Mouse (Mus musculus): Measurements from ENCODE around the gene Knstrn. TPM values are rescaled to one million over a fixed set of nuclear protein-coding genes. Genes with fewer than 3 reads are reported as not detected.

Gene Knstrn
- total RNA-seq, 2 experiments from 2014 or later = 0.75 to 1.0 TPM

- no peak overlapping the region for H3K27ac ChIP-seq
- no peak overlapping the region for H3K4me3 ChIP-seq
- DNase-seq (ENCODE audit: extremely low spot score in 1 of 2, low spot score in 2 of 2) = no peak
- intact Hi-C loops (cut with DNase I) = no loop called here
- TF ChIP-seq CTCF (IDR thresholded peaks at IDR 0.05) = no peak
Measured at GRCm38 (mm10) chr2:118873890-118874430, 60.2 kb downstream of the Knstrn start.

DNA sequence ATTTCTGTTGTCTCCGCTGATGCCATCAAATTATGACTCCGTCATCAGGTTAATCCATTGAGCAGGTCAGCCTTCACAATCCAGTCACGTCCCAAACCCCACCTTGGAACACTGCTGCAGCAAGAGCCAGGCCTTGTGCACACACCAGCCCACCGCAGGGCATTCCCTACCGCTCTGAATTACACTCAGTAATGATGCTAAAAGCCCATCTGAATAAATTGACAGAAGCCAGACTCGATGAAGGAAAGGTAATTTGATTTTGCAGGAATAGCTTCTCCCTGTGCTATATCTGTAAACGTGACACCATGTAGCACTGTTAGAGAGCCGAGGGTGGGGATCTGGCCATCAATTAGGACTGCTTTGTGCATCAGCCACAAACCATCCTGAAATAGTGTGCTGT lies 61.5 kb downstream of the Knstrn start:
- H3K27ac ChIP-seq = no peak overlapping the region
- no peak overlapping the region for H3K4me3 ChIP-seq
- TF ChIP-seq CTCF (IDR thresholded peaks at IDR 0.05) = no peak
- intact Hi-C loops (cut with DNase I) = no loop called here
- no peak for DNase-seq (ENCODE audit: extremely low spot score in 1 of 2, low spot score in 2 of 2)

GRCm38 (mm10) chr2:118876453-118876852 lies 62.6 kb downstream of the Knstrn start:
- no peak for DNase-seq (ENCODE audit: extremely low spot score in 1 of 2, low spot score in 2 of 2)
- intact Hi-C loops (cut with DNase I) = no loop called here
- no peak for TF ChIP-seq CTCF (IDR thresholded peaks at IDR 0.05)
- H3K27ac ChIP-seq = no peak overlapping the region
- no peak overlapping the region for H3K4me3 ChIP-seq

GRCm38 (mm10) chr2:118881019-118881418 lies 67.2 kb downstream of the Knstrn start:
- TF ChIP-seq CTCF (IDR thresholded peaks at IDR 0.05) = no peak
- DNase-seq (ENCODE audit: extremely low spot score in 1 of 2, low spot score in 2 of 2) = no peak
- Histone ChIP-seq H3K27ac (no peak overlapping the region), H3K4me3 (no peak overlapping the region)
- intact Hi-C loops (cut with DNase I) = loop anchor here (5.0 kb wide), 3 partner anchors 119 to 619 kb away; partner anchors contain the start of gene Ccdc9b

DNA sequence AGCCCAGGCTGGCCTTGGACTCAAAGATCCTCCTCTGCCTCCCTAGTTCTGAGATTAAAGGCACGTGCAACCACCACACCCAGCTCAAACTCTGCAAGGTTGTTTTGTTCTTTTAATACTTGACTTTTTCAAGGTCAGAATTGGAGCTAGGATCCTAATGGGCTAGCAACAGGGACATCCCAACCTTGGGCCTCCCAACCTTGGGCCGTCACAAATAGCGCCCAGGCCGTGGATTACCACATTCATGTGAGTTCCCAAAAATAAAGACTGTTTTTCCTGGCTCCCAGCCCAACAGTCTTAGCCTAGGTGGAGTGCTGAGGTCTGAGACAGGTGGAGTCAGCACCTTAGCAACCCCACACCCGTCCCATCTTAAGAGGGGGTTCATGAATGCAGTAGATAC lies 68.2 kb downstream of the Knstrn start:
- TF ChIP-seq CTCF (IDR thresholded peaks at IDR 0.05) = no peak

DNA sequence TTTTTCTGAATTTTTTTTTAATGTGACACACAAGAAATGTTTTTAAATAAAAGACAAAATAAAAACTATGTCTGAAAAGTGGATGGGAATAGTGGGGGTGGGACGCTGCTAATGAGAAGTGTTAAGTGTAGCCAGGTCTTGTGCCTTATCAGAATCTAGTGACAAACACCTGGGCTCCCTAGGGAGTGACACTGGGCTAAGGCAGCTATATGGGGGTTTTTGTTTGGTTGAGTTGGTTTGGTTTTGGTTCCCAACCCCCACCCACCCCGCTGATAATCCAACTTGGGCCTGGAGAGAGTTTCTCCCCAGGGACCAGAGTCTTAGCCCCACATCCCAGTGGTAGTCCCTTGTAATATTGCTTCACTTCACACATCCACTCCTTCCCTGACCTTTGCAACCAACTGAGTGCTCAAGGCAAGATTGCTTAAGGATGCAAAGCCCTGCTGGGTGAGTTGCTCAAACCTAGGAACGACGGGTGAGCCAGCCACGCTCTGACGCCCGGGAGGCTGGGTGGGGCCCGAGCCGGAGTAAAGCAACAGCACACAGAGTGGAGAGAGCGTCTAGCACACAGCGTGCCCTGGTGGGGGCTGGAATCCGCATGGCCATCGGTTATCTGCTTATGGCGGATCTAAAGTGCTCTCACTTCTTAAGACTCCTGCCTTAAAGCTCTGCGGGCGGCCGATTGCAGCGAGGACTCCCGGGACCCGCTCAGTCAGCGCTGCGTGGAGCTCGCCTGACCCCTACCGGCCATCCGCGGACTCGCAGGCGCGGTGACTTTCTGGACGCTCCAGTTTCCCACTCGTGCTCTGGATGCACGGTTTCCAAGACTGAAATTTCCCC lies 69.3 kb downstream of the Knstrn start:
- Histone ChIP-seq H3K27ac (no peak overlapping the region), H3K4me3 (peak overlapping the region; percentile 42)
- peak; percentile 87 to 96 for DNase-seq (ENCODE audit: extremely low spot score in 1 of 2, low spot score in 2 of 2)
- no peak; the same call in none of the 2 replicates for TF ChIP-seq CTCF (IDR thresholded peaks at IDR 0.05)
- intact Hi-C loops (cut with DNase I) = loop anchor here (1.0 to 5.0 kb wide), 6 partner anchors 121 to 621 kb away; partner anchors contain the start of gene Ccdc9b

More for the DNA sequence above, 68.2 kb downstream of the Knstrn start:
- DNase-seq (ENCODE audit: extremely low spot score in 1 of 2, low spot score in 2 of 2) = no peak
- Histone ChIP-seq H3K4me3 (no peak overlapping the region), H3K27ac (no peak overlapping the region)
- intact Hi-C loops (cut with DNase I) = loop anchor here (2.0 to 5.0 kb wide), 4 partner anchors 120 to 620 kb away; partner anchors contain the start of gene Ccdc9b

- no peak for TF ChIP-seq CTCF (IDR thresholded peaks at IDR 0.05)
- intact Hi-C loops (cut with DNase I) = no loop called here
- no peak for DNase-seq (ENCODE audit: extremely low spot score in 1 of 2, low spot score in 2 of 2)
Measured at GRCm38 (mm10) chr2:118887440-118887839, 73.6 kb downstream of the Knstrn start.

GRCm38 (mm10) chr2:118887845-118888548 lies 74.2 kb downstream of the Knstrn start:
- H3K4me3 ChIP-seq = no peak overlapping the region
- intact Hi-C loops (cut with DNase I) = no loop called here
- no peak overlapping the region for H3K27ac ChIP-seq
- no peak for DNase-seq (ENCODE audit: extremely low spot score in 1 of 2, low spot score in 2 of 2)
- TF ChIP-seq CTCF (IDR thresholded peaks at IDR 0.05) = no peak

More at GRCm38 (mm10) chr2:118887440-118887839, 73.6 kb downstream of the Knstrn start:
- Histone ChIP-seq H3K27ac (no peak overlapping the region), H3K4me3 (no peak overlapping the region)

GRCm38 (mm10) chr2:118891173-118891572 lies 77.4 kb downstream of the Knstrn start:
- H3K4me3 ChIP-seq = no peak overlapping the region
- DNase-seq (ENCODE audit: extremely low spot score in 1 of 2, low spot score in 2 of 2) = no peak
- no peak overlapping the region for H3K27ac ChIP-seq
- intact Hi-C loops (cut with DNase I) = no loop called here
- no peak for TF ChIP-seq CTCF (IDR thresholded peaks at IDR 0.05)

DNA sequence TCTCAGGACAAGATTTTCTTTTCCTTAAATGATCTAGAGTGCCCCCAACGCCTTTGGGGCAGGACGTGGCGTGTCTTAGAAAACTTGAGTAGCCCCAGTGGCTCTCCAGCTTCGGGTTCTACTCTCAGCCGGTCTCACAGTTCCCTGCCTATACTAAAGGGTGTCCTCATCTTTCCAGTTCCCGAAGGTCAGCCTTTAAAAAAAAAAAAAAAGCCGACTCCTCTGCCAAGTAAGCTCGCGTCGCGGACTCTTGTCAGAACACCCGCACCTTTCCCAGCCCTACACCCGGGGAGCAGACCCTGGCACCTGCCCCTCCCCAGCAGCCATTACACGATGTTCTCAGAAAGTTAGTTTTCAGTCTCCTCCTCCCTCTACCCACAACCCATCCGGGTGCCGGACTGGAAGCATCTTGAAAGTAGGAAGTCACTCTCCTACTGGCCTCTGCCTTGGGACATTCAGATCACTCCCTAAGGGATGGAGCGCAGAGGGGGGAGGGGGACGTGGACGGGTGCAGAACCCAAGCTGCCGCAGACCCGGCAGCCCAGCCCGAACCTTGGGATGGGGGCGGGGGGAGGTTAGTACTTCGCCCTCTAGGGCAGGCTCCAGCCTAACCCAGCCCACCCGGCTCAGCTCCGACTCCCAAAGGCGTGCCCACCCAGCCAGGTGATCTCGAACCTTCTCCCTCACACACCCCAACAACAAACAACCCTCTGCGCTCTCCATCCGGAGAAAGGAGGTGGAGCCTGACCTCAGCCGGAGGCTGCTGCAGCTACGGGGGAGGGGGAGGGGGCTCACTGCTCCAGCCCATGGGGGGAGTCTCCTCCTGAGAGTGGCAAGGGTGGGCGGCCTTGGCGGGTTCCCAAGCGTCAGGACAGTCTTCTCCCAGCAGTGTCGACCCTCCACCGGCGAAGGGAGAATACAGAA lies 82.4 kb downstream of the Knstrn start:
- intact Hi-C loops (cut with DNase I) = no loop called here
- DNase-seq (ENCODE audit: extremely low spot score in 1 of 2, low spot score in 2 of 2) = no peak
- Histone ChIP-seq H3K4me3 (peak overlapping the region; percentile 48), H3K27ac (peak overlapping the region; percentile 28)
- no peak for TF ChIP-seq CTCF (IDR thresholded peaks at IDR 0.05)

DNA sequence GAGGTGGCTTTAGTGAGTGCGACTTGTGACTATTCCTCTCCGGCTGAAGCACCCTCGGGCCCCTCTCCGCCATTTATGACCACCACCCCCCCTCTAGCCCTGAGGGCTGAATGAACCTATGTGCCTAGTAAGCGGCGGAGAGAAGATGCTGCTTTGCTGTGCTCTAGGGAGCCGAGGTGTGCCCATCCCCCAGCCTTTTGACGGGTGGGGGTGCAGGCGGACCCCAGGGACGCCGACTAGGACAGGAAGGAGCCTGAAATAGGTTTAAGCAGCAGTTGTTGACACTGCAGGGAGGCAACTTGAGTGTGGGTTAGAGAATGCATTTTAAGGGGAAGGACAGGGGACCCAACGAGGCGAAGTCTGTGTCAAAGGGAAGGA lies 83.1 kb downstream of the Knstrn start:
- DNase-seq (ENCODE audit: extremely low spot score in 1 of 2, low spot score in 2 of 2) = no peak
- peak overlapping the region; percentile 28; the same call in 1 of the 2 replicates for H3K27ac ChIP-seq
- H3K4me3 ChIP-seq = peak overlapping the region; percentile 48
- TF ChIP-seq CTCF (IDR thresholded peaks at IDR 0.05) = no peak
- intact Hi-C loops (cut with DNase I) = no loop called here

All from left cerebral cortex, adult 2 months (tissue).